Mouse (Mus musculus): ENCODE measurements around the gene Tex29. TPM values are rescaled to one million over a fixed set of nuclear protein-coding genes. Genes with fewer than 3 reads are reported as not detected.

The Tex29 gene
- total and polyA plus RNA-seq, 3 experiments = not detected

- 62% methylated on average over 9 of the region's 9 CpGs for WGBS
- intact Hi-C loops (cut with DNase I) = loop anchor here (5.0 kb wide), 3 partner anchors 70 to 120 kb away; no protein-coding TSS in a partner anchor
- H3K36me3 ChIP-seq (ENCODE audit: control insufficient read depth, insufficient read depth, low read length) = 0 out of 2 replicates have a peak, but pooled peaks cover 3% of the 10 kb centered on the region
Measured at GRCm38 (mm10) chr8:11822550-11823060, 17.7 kb upstream of the Tex29 start.

GRCm38 (mm10) chr8:11825756-11826155 is 14.5 kb upstream of the Tex29 start:
- H3K4me1 ChIP-seq (ENCODE audit: control insufficient read depth, insufficient read depth, low read length) = peaks cover 6% of the 10 kb centered on the region; the same call in 1 of the 2 replicates
- DNase-seq = no peak
- no peaks in the 10 kb centered on the region for H3K79me2 ChIP-seq (replicated peaks; ENCODE audit: control insufficient read depth, insufficient read depth, low read length)
- 65% methylated on average over 3 of the region's 3 CpGs for WGBS
- no peaks in the 10 kb centered on the region for H3K27me3 ChIP-seq (ENCODE audit: control insufficient read depth, insufficient read depth, low read length)
- TF ChIP-seq POLR2A (IDR thresholded peaks at IDR 0.05; ENCODE audit: insufficient read depth, low read depth, low read length) (no peak), EP300 (IDR thresholded peaks at IDR 0.05; ENCODE audit: insufficient read depth, low read depth, low read length) (no peak), CTCF (IDR thresholded peaks at IDR 0.05) (no peak)
- H3K36me3 ChIP-seq (ENCODE audit: control insufficient read depth, insufficient read depth, low read length) = 0 out of 2 replicates have a peak, but pooled peaks cover 3% of the 10 kb centered on the region
- intact Hi-C loops (cut with DNase I) = no loop called here
- H3K9ac ChIP-seq (ENCODE audit: low read depth, low read length) = no peak overlapping the region
- H3K27ac ChIP-seq = no peak overlapping the region
- no peak overlapping the region for H3K4me3 ChIP-seq

More at GRCm38 (mm10) chr8:11822550-11823060, 17.7 kb upstream of the Tex29 start:
- no peak for TF ChIP-seq CTCF (IDR thresholded peaks at IDR 0.05)
- TF ChIP-seq POLR2A (IDR thresholded peaks at IDR 0.05; ENCODE audit: insufficient read depth, low read depth, low read length) = no peak
- TF ChIP-seq EP300 (IDR thresholded peaks at IDR 0.05; ENCODE audit: insufficient read depth, low read depth, low read length) = no peak
- peak in 1 of 2 experiments; percentile 26 for DNase-seq
- no peaks in the 10 kb centered on the region for H3K27me3 ChIP-seq (ENCODE audit: control insufficient read depth, insufficient read depth, low read length)
- H3K27ac ChIP-seq = peak overlapping the region; percentile 17
- no peak overlapping the region for H3K9ac ChIP-seq (ENCODE audit: low read depth, low read length)
- no peak overlapping the region for H3K4me3 ChIP-seq
- peaks cover 6% of the 10 kb centered on the region; the same call in 1 of the 2 replicates for H3K4me1 ChIP-seq (ENCODE audit: control insufficient read depth, insufficient read depth, low read length)
- H3K79me2 ChIP-seq (replicated peaks; ENCODE audit: control insufficient read depth, insufficient read depth, low read length) = no peaks in the 10 kb centered on the region

GRCm38 (mm10) chr8:11827312-11827711 is 13.0 kb upstream of the Tex29 start:
- TF ChIP-seq CTCF (IDR thresholded peaks at IDR 0.05) = no peak
- TF ChIP-seq POLR2A (IDR thresholded peaks at IDR 0.05; ENCODE audit: insufficient read depth, low read depth, low read length) = no peak
- no peak for TF ChIP-seq EP300 (IDR thresholded peaks at IDR 0.05; ENCODE audit: insufficient read depth, low read depth, low read length)
- WGBS = 38% methylated on average over 3 of the region's 3 CpGs
- Histone ChIP-seq H3K4me3 (no peak overlapping the region), H3K27me3 (ENCODE audit: control insufficient read depth, insufficient read depth, low read length) (no peaks in the 10 kb centered on the region), H3K36me3 (ENCODE audit: control insufficient read depth, insufficient read depth, low read length) (0 out of 2 replicates have a peak, but pooled peaks cover 3% of the 10 kb centered on the region), H3K27ac (no peak overlapping the region), H3K9ac (ENCODE audit: low read depth, low read length) (no peak overlapping the region), H3K4me1 (ENCODE audit: control insufficient read depth, insufficient read depth, low read length) (peaks cover 4% of the 10 kb centered on the region; the same call in 1 of the 2 replicates), H3K79me2 (replicated peaks; ENCODE audit: control insufficient read depth, insufficient read depth, low read length) (no peaks in the 10 kb centered on the region)
- no peak for DNase-seq
- intact Hi-C loops (cut with DNase I) = no loop called here

- no peak for DNase-seq
- H3K79me2 ChIP-seq (replicated peaks; ENCODE audit: control insufficient read depth, insufficient read depth, low read length) = no peaks in the 10 kb centered on the region
- intact Hi-C loops (cut with DNase I) = no loop called here
- H3K27me3 ChIP-seq (ENCODE audit: control insufficient read depth, insufficient read depth, low read length) = no peaks in the 10 kb centered on the region
- no peak overlapping the region for H3K4me3 ChIP-seq
- H3K36me3 ChIP-seq (ENCODE audit: control insufficient read depth, insufficient read depth, low read length) = no peaks in the 10 kb centered on the region
- H3K27ac ChIP-seq = no peak overlapping the region
- WGBS = 80% methylated on average over 16 of the region's 16 CpGs
- H3K9ac ChIP-seq (ENCODE audit: low read depth, low read length) = no peak overlapping the region
- TF ChIP-seq POLR2A (IDR thresholded peaks at IDR 0.05; ENCODE audit: insufficient read depth, low read depth, low read length) (no peak), EP300 (IDR thresholded peaks at IDR 0.05; ENCODE audit: insufficient read depth, low read depth, low read length) (no peak), CTCF (IDR thresholded peaks at IDR 0.05) (no peak)
- peaks cover 2% of the 10 kb centered on the region; the same call in 1 of the 2 replicates for H3K4me1 ChIP-seq (ENCODE audit: control insufficient read depth, insufficient read depth, low read length)
Measured at GRCm38 (mm10) chr8:11830214-11831046, 9.8 kb upstream of the Tex29 start.

DNA sequence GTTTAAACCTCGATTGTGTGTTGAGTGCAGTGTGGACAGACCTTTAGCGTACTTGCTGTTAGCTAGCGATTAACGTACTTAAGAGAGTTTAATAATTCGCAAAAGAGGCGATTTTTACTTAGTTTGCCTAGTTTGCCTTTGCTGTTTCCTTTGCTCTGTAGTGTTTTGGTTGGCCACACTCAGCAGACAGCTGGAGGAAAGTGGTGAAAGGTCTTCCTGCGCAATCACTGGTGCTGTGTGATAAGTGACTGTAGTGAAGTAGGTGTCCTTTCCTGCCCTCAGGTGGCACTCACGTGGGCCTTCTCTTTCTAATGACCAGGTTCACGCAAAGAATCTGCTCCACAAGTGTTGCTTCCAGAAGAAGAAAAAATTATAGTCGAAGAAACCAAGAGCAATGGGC is 9.1 kb upstream of the Tex29 start:
- no peak for DNase-seq
- no peaks in the 10 kb centered on the region for H3K27me3 ChIP-seq (ENCODE audit: control insufficient read depth, insufficient read depth, low read length)
- no peak overlapping the region for H3K9ac ChIP-seq (ENCODE audit: low read depth, low read length)
- no peak overlapping the region for H3K27ac ChIP-seq
- TF ChIP-seq EP300 (IDR thresholded peaks at IDR 0.05; ENCODE audit: insufficient read depth, low read depth, low read length) = no peak
- TF ChIP-seq CTCF (IDR thresholded peaks at IDR 0.05) = no peak
- no peak for TF ChIP-seq POLR2A (IDR thresholded peaks at IDR 0.05; ENCODE audit: insufficient read depth, low read depth, low read length)
- intact Hi-C loops (cut with DNase I) = no loop called here
- no peaks in the 10 kb centered on the region for H3K79me2 ChIP-seq (replicated peaks; ENCODE audit: control insufficient read depth, insufficient read depth, low read length)
- no peaks in the 10 kb centered on the region for H3K36me3 ChIP-seq (ENCODE audit: control insufficient read depth, insufficient read depth, low read length)
- WGBS = 76% methylated on average over 10 of the region's 10 CpGs
- no peak overlapping the region for H3K4me3 ChIP-seq
- peaks cover 2% of the 10 kb centered on the region; the same call in 1 of the 2 replicates for H3K4me1 ChIP-seq (ENCODE audit: control insufficient read depth, insufficient read depth, low read length)

GRCm38 (mm10) chr8:11831939-11832338 is 8.3 kb upstream of the Tex29 start:
- no peaks in the 10 kb centered on the region for H3K79me2 ChIP-seq (replicated peaks; ENCODE audit: control insufficient read depth, insufficient read depth, low read length)
- DNase-seq = no peak
- H3K36me3 ChIP-seq (ENCODE audit: control insufficient read depth, insufficient read depth, low read length) = no peaks in the 10 kb centered on the region
- TF ChIP-seq EP300 (IDR thresholded peaks at IDR 0.05; ENCODE audit: insufficient read depth, low read depth, low read length) (no peak), CTCF (IDR thresholded peaks at IDR 0.05) (no peak), POLR2A (IDR thresholded peaks at IDR 0.05; ENCODE audit: insufficient read depth, low read depth, low read length) (no peak)
- no peak overlapping the region for H3K27ac ChIP-seq
- H3K27me3 ChIP-seq (ENCODE audit: control insufficient read depth, insufficient read depth, low read length) = no peaks in the 10 kb centered on the region
- peaks cover 2% of the 10 kb centered on the region; the same call in 1 of the 2 replicates for H3K4me1 ChIP-seq (ENCODE audit: control insufficient read depth, insufficient read depth, low read length)
- H3K4me3 ChIP-seq = no peak overlapping the region
- intact Hi-C loops (cut with DNase I) = no loop called here
- no peak overlapping the region for H3K9ac ChIP-seq (ENCODE audit: low read depth, low read length)
- 79% methylated on average over 5 of the region's 5 CpGs for WGBS

All from heart, adult 2 months (tissue).